Mouse (Mus musculus) spleen, adult 2 months (tissue): Measurements from ENCODE around the gene Rpl9-ps6. TPM values are rescaled to one million over a fixed set of nuclear protein-coding genes. Genes with fewer than 3 reads are reported as not detected.

ENCODE experiments used
- DNase-seq, 2 experiments: peaks; one replicate each; pipeline versions ENCODE4 v3.0.0 to v3.0.0-alpha.2; 2012 to 2021; ENCODE audit warnings: low spot score in 2 of 2, low read depth in 1 of 2
- H3K27ac ChIP-seq: fragments of 200-500 bp; 2 replicates; pipeline ENCODE4 v1.5.1; 2012; ENCODE audit warnings: low read length, inconsistent platforms; ENCODE audit not compliant: insufficient read depth
- H3K27me3 ChIP-seq: fragments of 200-500 bp; 2 replicates; pipeline ENCODE4 v1.6.1; 2012; ENCODE audit warnings: mild to moderate bottlenecking, moderate library complexity, low read length, inconsistent platforms; ENCODE audit not compliant: control insufficient read depth, insufficient read depth
- H3K36me3 ChIP-seq: fragments of 200-500 bp; 2 replicates; pipeline ENCODE4 v1.6.1; 2012; ENCODE audit warnings: mild to moderate bottlenecking, low read length, inconsistent platforms; ENCODE audit not compliant: control insufficient read depth, insufficient read depth
- H3K4me1 ChIP-seq: fragments of 200-500 bp; 2 replicates; pipeline ENCODE4 v1.6.1; 2011; ENCODE audit warnings: inconsistent platforms; ENCODE audit not compliant: control insufficient read depth, insufficient read depth, insufficient read length
- H3K4me3 ChIP-seq: fragments of 200-500 bp; 2 replicates; pipeline ENCODE4 v1.5.1; 2011; ENCODE audit warnings: mild to moderate bottlenecking, inconsistent platforms; ENCODE audit not compliant: insufficient read depth, insufficient read length; ENCODE audit errors: extremely low read depth
- CTCF ChIP-seq: fragments of 200-500 bp; IDR thresholded peaks from 2 replicates; pipeline ENCODE4 v1.5.1; 2011; ENCODE audit warnings: mild to moderate bottlenecking, inconsistent platforms; ENCODE audit not compliant: insufficient read depth, insufficient read length, insufficient replicate concordance; ENCODE audit errors: extremely low read depth
- POLR2A ChIP-seq: fragments of 200-500 bp; IDR thresholded peaks from 2 replicates; pipeline ENCODE4 v1.6.1; 2011; ENCODE audit warnings: low read depth, low read length, inconsistent platforms
- WGBS: fragments of 180-500 bp; shearing (Covaris S2); methylation state at CpG from one replicate; pipeline ENCODE4 v1.1.7; 2018; 5-methylcytosine and 5-hydroxymethylcytosine counted together
- polyA plus RNA-seq: library from polyadenylated mRNA; depleted of rRNA; stranded (reverse); fragments of >200 nt; gene quantifications from 2 replicates; pipeline ENCODE4 v1.2.3, GENCODE M21; 2012; rRNA removed

Gene Rpl9-ps6
- polyA plus RNA-seq, 1 experiment, result 3.5 TPM

GRCm38 (mm10) chr19:32419069-32419468, 47.3 kb downstream of the Rpl9-ps6 start:
- no peak for DNase-seq
- no peaks in the 10 kb centered on the region for H3K4me1 ChIP-seq
- no peak overlapping the region for H3K27ac ChIP-seq
- no peak overlapping the region for H3K4me3 ChIP-seq
- H3K36me3 ChIP-seq, result no peaks in the 10 kb centered on the region
- TF ChIP-seq POLR2A (no peak), CTCF (no peak)
- WGBS, result 82% methylated on average over 3 of the region's 3 CpGs
- no peaks in the 10 kb centered on the region for H3K27me3 ChIP-seq

- Histone ChIP-seq H3K4me3 (no peak overlapping the region), H3K4me1 (no peaks in the 10 kb centered on the region), H3K27ac (no peak overlapping the region), H3K27me3 (no peaks in the 10 kb centered on the region), H3K36me3 (no peaks in the 10 kb centered on the region)
- TF ChIP-seq CTCF (no peak), POLR2A (no peak)
- DNase-seq, result no peak
- 85% methylated on average over 7 of the region's 7 CpGs for WGBS
These were observed 49.6 kb downstream of the Rpl9-ps6 start for GRCm38 (mm10) chr19:32416692-32417317.

Other genes with a start within 250 kb of the Rpl9-ps6 start
- gene Sgms1, start 76.9 kb downstream of the Rpl9-ps6 start, polyA plus RNA-seq, result 15.6 and 15.8 TPM in 2 replicates
- 44.7 and 82.4 TPM in 2 replicates for gene Minpp1, start 19.2 kb upstream of the Rpl9-ps6 start, polyA plus RNA-seq
- 1.5 and 1.8 TPM in 2 replicates for gene Papss2, start 129.2 kb upstream of the Rpl9-ps6 start, polyA plus RNA-seq